Mouse (Mus musculus): ENCODE results near the gene Slc9a5.

DNA sequence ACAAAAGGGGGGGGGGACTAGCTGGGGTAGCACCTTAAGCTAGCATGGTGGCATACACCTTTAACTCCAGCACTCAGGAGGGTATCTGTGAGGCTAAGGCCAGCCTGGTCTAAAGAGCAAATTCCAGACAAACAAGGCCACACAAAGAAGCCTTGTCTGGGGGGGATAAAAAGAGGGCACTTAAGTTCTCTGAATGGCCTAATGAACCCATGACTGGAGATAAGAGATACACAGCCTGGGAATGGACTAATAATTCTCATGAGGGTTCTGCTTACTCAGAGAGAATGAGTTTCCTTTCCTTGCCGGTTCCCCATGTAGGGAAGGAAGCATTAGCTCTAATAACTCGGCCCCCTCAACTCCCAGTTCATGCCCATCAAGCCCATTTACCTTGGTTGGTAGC lies 16.1 kb upstream of the Slc9a5 start:
- TF ChIP-seq CTCF (IDR thresholded peaks at IDR 0.05; ENCODE audit: borderline replicate concordance, insufficient read depth, low read length), result no peak
- TF ChIP-seq POLR2A (IDR thresholded peaks at IDR 0.05; ENCODE audit: low read depth, low read length), result no peak

Data from embryonic fibroblast, embryonic 13.5 days (primary cell).